Mouse (Mus musculus) liver, adult 2 months (tissue): ENCODE measurements around the gene Dnmbp. TPM values are rescaled to one million over a fixed set of nuclear protein-coding genes. Genes with fewer than 3 reads are reported as not detected.

Source experiments
- DNase-seq: peaks from one replicate; pipeline ENCODE4 v3.0.0-alpha.2; 2011; ENCODE audit warnings: low read depth, low spot score; ENCODE audit errors: extremely low read depth
- H3K27ac ChIP-seq: fragments of 200-500 bp; replicated peaks from 2 replicates; pipeline ENCODE4 v1.5.1; 2012; ENCODE audit warnings: low read depth, mild to moderate bottlenecking, control low read depth, inconsistent platforms, low read length; ENCODE audit not compliant: insufficient read depth
- H3K27me3 ChIP-seq: fragments of 200-500 bp; 2 replicates; pipeline ENCODE4 v1.6.1; 2012; ENCODE audit warnings: mild to moderate bottlenecking, moderate library complexity, low read length, inconsistent platforms; ENCODE audit not compliant: control insufficient read depth, insufficient read depth
- H3K36me3 ChIP-seq: fragments of 200-500 bp; 2 replicates; pipeline ENCODE4 v1.6.1; 2012; ENCODE audit warnings: low read length, inconsistent platforms; ENCODE audit not compliant: control insufficient read depth, insufficient read depth
- H3K4me1 ChIP-seq: fragments of 200-500 bp; 2 replicates; pipeline ENCODE4 v1.6.1; 2011; ENCODE audit warnings: low read length; ENCODE audit not compliant: control insufficient read depth, insufficient read depth
- H3K4me3 ChIP-seq: fragments of 200-500 bp; 2 replicates; pipeline ENCODE4 v1.5.1; 2011; ENCODE audit warnings: low read depth, mild to moderate bottlenecking, control low read depth, low read length, moderate library complexity; ENCODE audit not compliant: insufficient read depth
- H3K79me2 ChIP-seq: fragments of 200-500 bp; 2 replicates; pipeline ENCODE4 v1.6.1; 2012; ENCODE audit warnings: inconsistent platforms, mild to moderate bottlenecking, low read length, moderate library complexity; ENCODE audit not compliant: control insufficient read depth, insufficient read depth
- H3K9ac ChIP-seq: fragments of 200-500 bp; 2 replicates; pipeline ENCODE4 v1.6.1; 2012; ENCODE audit warnings: low read depth, mild to moderate bottlenecking, control low read depth, inconsistent platforms, low read length
- CTCF ChIP-seq: fragments of 200-500 bp; IDR thresholded peaks from 2 replicates; pipeline ENCODE4 v1.5.1; 2011; ENCODE audit warnings: low read depth, low read length, control low read depth
- POLR2A ChIP-seq: fragments of 200-500 bp; IDR thresholded peaks from 2 replicates; pipeline ENCODE4 v1.6.1; 2011; ENCODE audit warnings: low read length, control low read depth; ENCODE audit not compliant: insufficient read depth; ENCODE audit errors: extremely low read depth
- WGBS: fragments of 180-500 bp; shearing (Covaris S2); methylation state at CpG from one replicate; pipeline ENCODE4 v1.1.7; 2018; 5-methylcytosine and 5-hydroxymethylcytosine counted together
- polyA plus RNA-seq: library from polyadenylated mRNA; depleted of rRNA; stranded (reverse); fragments of >200 nt; gene quantifications from 2 replicates; pipeline ENCODE4 v1.2.3, GENCODE M21; 2012
- total RNA-seq: library from RNA; depleted of rRNA; stranded (reverse); fragments of >200 nt; gene quantifications from 2 replicates; pipeline ENCODE4 v1.2.3, GENCODE M21; 2014

Dnmbp gene
- total and polyA plus RNA-seq, 2 experiments: 15.6 to 24.7 TPM

GRCm38 (mm10) chr19:43943076-43943475 lies 3.1 kb upstream of the Dnmbp start:
- H3K4me3 ChIP-seq: no peak overlapping the region
- H3K9ac ChIP-seq: no peak overlapping the region
- H3K4me1 ChIP-seq: peaks cover 2% of the 10 kb centered on the region
- no peak overlapping the region for H3K27ac ChIP-seq
- no peaks in the 10 kb centered on the region for H3K27me3 ChIP-seq
- DNase-seq: no peak
- peaks cover 21% of the 10 kb centered on the region; the same call in 1 of the 2 replicates for H3K79me2 ChIP-seq
- H3K36me3 ChIP-seq: no peaks in the 10 kb centered on the region
- TF ChIP-seq POLR2A (no peak), CTCF (no peak)
- WGBS: 69% methylated on average over 16 of the region's 16 CpGs

GRCm38 (mm10) chr19:43939171-43939768 lies 721 bp downstream of the Dnmbp start:
- Histone ChIP-seq H3K4me3 (peak overlapping the region; percentile 95), H3K4me1 (peaks cover 2% of the 10 kb centered on the region), H3K27ac (peak overlapping the region; percentile 20; the same call in 1 of the 2 replicates), H3K9ac (peak overlapping the region; percentile 89), H3K27me3 (no peaks in the 10 kb centered on the region), H3K79me2 (peaks cover 38% of the 10 kb centered on the region), H3K36me3 (no peaks in the 10 kb centered on the region)
- no peak for TF ChIP-seq CTCF
- no peak for TF ChIP-seq POLR2A
- WGBS: 7% methylated on average over 16 of the region's 16 CpGs
- peak; percentile 51 for DNase-seq

GRCm38 (mm10) chr19:43938355-43938754 lies 1.6 kb downstream of the Dnmbp start:
- Histone ChIP-seq H3K36me3 (no peaks in the 10 kb centered on the region), H3K4me1 (peaks cover 4% of the 10 kb centered on the region), H3K79me2 (peaks cover 42% of the 10 kb centered on the region), H3K27me3 (no peaks in the 10 kb centered on the region), H3K27ac (no peak overlapping the region), H3K9ac (no peak overlapping the region), H3K4me3 (peak overlapping the region; percentile 14; the same call in 1 of the 2 replicates)
- WGBS: 55% methylated on average over 11 of the region's 11 CpGs
- DNase-seq: no peak
- TF ChIP-seq CTCF: no peak
- TF ChIP-seq POLR2A: no peak

- H3K36me3 ChIP-seq: no peaks in the 10 kb centered on the region
- no peak overlapping the region for H3K4me3 ChIP-seq
- no peak for TF ChIP-seq CTCF
- TF ChIP-seq POLR2A: no peak
- H3K9ac ChIP-seq: no peak overlapping the region
- DNase-seq: no peak
- no peaks in the 10 kb centered on the region for H3K27me3 ChIP-seq
- H3K4me1 ChIP-seq: peaks cover 6% of the 10 kb centered on the region
- peaks cover 43% of the 10 kb centered on the region for H3K79me2 ChIP-seq
- H3K27ac ChIP-seq: no peak overlapping the region
- 87% methylated on average over 6 of the region's 6 CpGs for WGBS
Measured at GRCm38 (mm10) chr19:43930926-43931325, 9.1 kb downstream of the Dnmbp start.

GRCm38 (mm10) chr19:43930366-43930765 lies 9.6 kb downstream of the Dnmbp start:
- Histone ChIP-seq H3K79me2 (peaks cover 46% of the 10 kb centered on the region), H3K9ac (no peak overlapping the region), H3K27me3 (no peaks in the 10 kb centered on the region), H3K4me1 (peaks cover 6% of the 10 kb centered on the region), H3K36me3 (no peaks in the 10 kb centered on the region), H3K4me3 (no peak overlapping the region), H3K27ac (no peak overlapping the region)
- 23% methylated on average over 7 of the region's 7 CpGs for WGBS
- TF ChIP-seq POLR2A (no peak), CTCF (no peak)
- DNase-seq: peak; percentile 47

- TF ChIP-seq CTCF: no peak
- TF ChIP-seq POLR2A: no peak
- H3K4me3 ChIP-seq: no peak overlapping the region
- H3K79me2 ChIP-seq: peaks cover 48% of the 10 kb centered on the region
- no peak for DNase-seq
- no peak overlapping the region for H3K27ac ChIP-seq
- no peaks in the 10 kb centered on the region for H3K27me3 ChIP-seq
- H3K9ac ChIP-seq: no peak overlapping the region
- H3K36me3 ChIP-seq: no peaks in the 10 kb centered on the region
- 76% methylated on average over 11 of the region's 11 CpGs for WGBS
- H3K4me1 ChIP-seq: peaks cover 6% of the 10 kb centered on the region
Measured at GRCm38 (mm10) chr19:43929869-43930268, 10.1 kb downstream of the Dnmbp start.
